Mouse (Mus musculus): ENCODE data around the gene Fbxo6. TPM values are rescaled to one million over a fixed set of nuclear protein-coding genes. Genes with fewer than 3 reads are reported as not detected.

The Fbxo6 gene
- total RNA-seq, 2 experiments from 2014 or later = 41.9 to 45.7 TPM

GRCm38 (mm10) chr4:148164002-148164439 lies 12.1 kb upstream of the Fbxo6 start:
- DNase-seq (ENCODE audit: low spot score) = peak; percentile 71

GRCm38 (mm10) chr4:148160436-148161390 lies 8.8 kb upstream of the Fbxo6 start, which contains the start of the genes Fbxo44 and Fbxo2:
Fbxo44 (minus strand) TSS chr4:148160482.
Fbxo2 (plus strand) TSS chr4:148160621.
- DNase-seq (ENCODE audit: low spot score) = no peak

GRCm38 (mm10) chr4:148159544-148160435 lies 7.8 kb upstream of the Fbxo6 start:
- DNase-seq (ENCODE audit: low spot score) = peak; percentile 93

- DNase-seq (ENCODE audit: low spot score) = no peak
Measured at GRCm38 (mm10) chr4:148158436-148159348, 6.8 kb upstream of the Fbxo6 start.

GRCm38 (mm10) chr4:148154982-148155381 lies 3.0 kb upstream of the Fbxo6 start:
- no peak for DNase-seq (ENCODE audit: low spot score)

GRCm38 (mm10) chr4:148154006-148154405 lies 2.1 kb upstream of the Fbxo6 start:
- DNase-seq (ENCODE audit: low spot score) = no peak

GRCm38 (mm10) chr4:148152547-148152946 lies 607 bp upstream of the Fbxo6 start:
- no peak for DNase-seq (ENCODE audit: low spot score)

- no peak for DNase-seq (ENCODE audit: low spot score)
Measured at GRCm38 (mm10) chr4:148150953-148151266, 1.0 kb downstream of the Fbxo6 start.

GRCm38 (mm10) chr4:148150242-148150641 lies 1.7 kb downstream of the Fbxo6 start:
- no peak for DNase-seq (ENCODE audit: low spot score)

- no peak for DNase-seq (ENCODE audit: low spot score)
Measured at GRCm38 (mm10) chr4:148149540-148149939, 2.4 kb downstream of the Fbxo6 start.

- no peak for DNase-seq (ENCODE audit: low spot score)
Measured at GRCm38 (mm10) chr4:148147714-148148113, 4.2 kb downstream of the Fbxo6 start.

- DNase-seq (ENCODE audit: low spot score) = no peak
Measured at GRCm38 (mm10) chr4:148143721-148144120, 8.2 kb downstream of the Fbxo6 start.

- DNase-seq (ENCODE audit: low spot score) = peak; percentile 95
Measured at GRCm38 (mm10) chr4:148140098-148141011, 11.6 kb downstream of the Fbxo6 start.

- no peak for DNase-seq (ENCODE audit: low spot score)
Measured at GRCm38 (mm10) chr4:148139767-148140097, 12.2 kb downstream of the Fbxo6 start.

GRCm38 (mm10) chr4:148137503-148137902 lies 14.4 kb downstream of the Fbxo6 start:
- DNase-seq (ENCODE audit: low spot score) = no peak

GRCm38 (mm10) chr4:148134988-148135387 lies 17.0 kb downstream of the Fbxo6 start:
- DNase-seq (ENCODE audit: low spot score) = no peak

GRCm38 (mm10) chr4:148131497-148132081 lies 20.4 kb downstream of the Fbxo6 start:
- DNase-seq (ENCODE audit: low spot score) = no peak

GRCm38 (mm10) chr4:148130561-148131413 lies 21.2 kb downstream of the Fbxo6 start, which contains the start of gene Draxin:
Draxin (minus strand) TSS chr4:148130698.
- no peak for DNase-seq (ENCODE audit: low spot score)

- DNase-seq (ENCODE audit: low spot score) = no peak
Measured at GRCm38 (mm10) chr4:148130133-148130532, 21.8 kb downstream of the Fbxo6 start, which contains the start of gene Mad2l2. Mad2l2 (plus strand) TSS chr4:148130384.

All from gastrocnemius, adult 18-20 months (tissue).